In the genomic region with DNA sequence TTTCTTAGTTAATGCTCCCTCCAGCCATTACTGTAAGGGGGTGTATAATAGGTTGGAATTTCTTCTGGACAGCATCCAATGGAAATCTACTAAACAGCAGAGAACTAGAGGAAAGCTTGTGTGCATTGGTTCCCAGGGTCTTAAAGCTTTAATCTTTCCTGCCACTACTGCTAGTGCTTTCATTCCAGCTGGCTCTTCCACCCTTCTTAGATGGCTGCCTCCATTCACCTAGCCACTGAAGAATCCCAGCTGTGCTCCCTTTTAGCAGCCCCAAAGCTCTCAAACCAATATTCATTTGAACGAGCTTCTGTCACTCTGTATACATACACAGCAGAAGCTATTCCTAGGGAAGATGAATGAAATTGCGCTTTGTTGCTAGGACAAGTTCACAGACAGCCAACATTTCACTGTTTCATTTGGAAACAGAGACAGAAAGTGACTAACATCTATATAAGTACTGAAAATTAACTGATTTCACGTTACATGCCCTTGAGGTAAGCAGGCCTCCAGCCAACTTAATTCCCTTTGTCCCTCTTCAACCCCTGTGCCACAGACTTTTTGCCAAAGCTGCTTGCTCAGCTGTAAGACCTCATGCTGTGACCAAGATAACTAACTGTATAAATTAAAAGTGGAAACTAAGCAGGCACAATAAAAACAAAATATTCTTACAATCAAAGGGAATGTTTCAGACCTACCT, we compare ENCODE assay signal across 21 mouse cellular contexts.
DNase-seq lines count a peak whose midpoint lies in the region; ATAC-seq and TF ChIP-seq lines count a peak whose summit lies in the region.
"Had no signal": no experiment of that assay in that cellular context is flagged by ENCODE, and none has a peak within 500 bp of the region (broad histone marks: within the 10 kb centered on the region; RNA-seq: fewer than 3 reads in every experiment).

No protein-coding gene starts in this region.

- no peak overlapping the region for H3K9ac ChIP-seq in hindbrain, embryonic 15.5 days
- no peak overlapping the region for H3K9ac ChIP-seq in hindbrain, embryonic 12.5 days
- no peak overlapping the region for H3K9ac ChIP-seq in forebrain, embryonic 14.5 days (ENCODE audit: low read length)
- no peak overlapping the region for H3K9ac ChIP-seq in midbrain, embryonic 14.5 days (replicated peaks; ENCODE audit: low read length)

- no peaks in the 10 kb centered on the region for H3K4me1 ChIP-seq in hindbrain, embryonic 15.5 days (replicated peaks)
- no peaks in the 10 kb centered on the region for H3K4me1 ChIP-seq in hindbrain, embryonic 12.5 days
- H3K4me1 ChIP-seq in forebrain, embryonic 14.5 days (ENCODE audit: control insufficient read depth, insufficient read depth, low read length): no peaks in the 10 kb centered on the region
- H3K4me1 ChIP-seq in midbrain, embryonic 14.5 days (ENCODE audit: control insufficient read depth, insufficient read depth, low read length): no peaks in the 10 kb centered on the region

- no peaks in the 10 kb centered on the region for H3K27me3 ChIP-seq in hindbrain, embryonic 15.5 days
- no peaks in the 10 kb centered on the region for H3K27me3 ChIP-seq in hindbrain, embryonic 12.5 days
- no peaks in the 10 kb centered on the region for H3K27me3 ChIP-seq in forebrain, embryonic 14.5 days (replicated peaks; ENCODE audit: control insufficient read depth, insufficient read depth, low read length)
- H3K27me3 ChIP-seq in midbrain, embryonic 14.5 days (ENCODE audit: control insufficient read depth, insufficient read depth, low read length): no peaks in the 10 kb centered on the region
- H3K27me3 ChIP-seq: Patski had no signal

- peak; percentile 59; the same call in 1 of the 2 replicates for ATAC-seq in hindbrain, embryonic 15.5 days (ENCODE audit: low FRiP score, low read depth)
- no peak for ATAC-seq in hindbrain, embryonic 12.5 days (ENCODE audit: low FRiP score)
- peak; percentile 90 for ATAC-seq in forebrain, embryonic 14.5 days
- peak; percentile 58; the same call in 1 of the 2 replicates for ATAC-seq in midbrain, embryonic 14.5 days (ENCODE audit: low FRiP score, low TSS enrichment)
- ATAC-seq: activated CD4-positive, CD25-positive, alpha-beta regulatory T cell, adult 4 months; Patski had no signal

- TF ChIP-seq CTCF in brain, embryonic 14.5 days (IDR thresholded peaks at IDR 0.05; ENCODE audit: borderline replicate concordance, extremely low read depth, insufficient read depth, insufficient read length): no peak

- no peaks in the 10 kb centered on the region for H3K36me3 ChIP-seq in hindbrain, embryonic 15.5 days
- no peaks in the 10 kb centered on the region for H3K36me3 ChIP-seq in hindbrain, embryonic 12.5 days
- H3K36me3 ChIP-seq in forebrain, embryonic 14.5 days (ENCODE audit: control insufficient read depth, insufficient read depth, low read length): no peaks in the 10 kb centered on the region
- H3K36me3 ChIP-seq in midbrain, embryonic 14.5 days (ENCODE audit: control insufficient read depth, insufficient read depth, low read length): no peaks in the 10 kb centered on the region

- H3K4me3 ChIP-seq in hindbrain, embryonic 15.5 days: no peak overlapping the region
- H3K4me3 ChIP-seq in hindbrain, embryonic 12.5 days: no peak overlapping the region
- H3K4me3 ChIP-seq in forebrain, embryonic 14.5 days (ENCODE audit: low read depth, low read length): no peak overlapping the region
- H3K4me3 ChIP-seq in midbrain, embryonic 14.5 days (replicated peaks; ENCODE audit: low read depth, low read length): no peak overlapping the region

- no peak overlapping the region for H3K4me2 ChIP-seq in hindbrain, embryonic 15.5 days
- H3K4me2 ChIP-seq in hindbrain, embryonic 12.5 days (replicated peaks): no peak overlapping the region
- no peak overlapping the region for H3K4me2 ChIP-seq in forebrain, embryonic 14.5 days (ENCODE audit: low read length)
- H3K4me2 ChIP-seq in midbrain, embryonic 14.5 days (ENCODE audit: low read length): no peak overlapping the region
- H3K4me2 ChIP-seq: liver, embryonic 11.5 days had no signal

- 38% methylated on average over 3 of the region's 3 CpGs for WGBS in hindbrain, embryonic 15.5 days
- WGBS in hindbrain, embryonic 12.5 days: 65% methylated on average over 3 of the region's 3 CpGs
- WGBS in forebrain, embryonic 14.5 days: 34% methylated on average over 3 of the region's 3 CpGs
- 42% methylated on average over 3 of the region's 3 CpGs for WGBS in midbrain, embryonic 14.5 days

- H3K27ac ChIP-seq in hindbrain, embryonic 15.5 days (replicated peaks): no peak overlapping the region
- no peak overlapping the region for H3K27ac ChIP-seq in hindbrain, embryonic 12.5 days
- no peak overlapping the region for H3K27ac ChIP-seq in forebrain, embryonic 14.5 days (ENCODE audit: low read depth, low read length)
- H3K27ac ChIP-seq in midbrain, embryonic 14.5 days (replicated peaks; ENCODE audit: low read depth, low read length): no peak overlapping the region

- TF ChIP-seq POLR2A in brain, embryonic 14.5 days (IDR thresholded peaks at IDR 0.05; ENCODE audit: borderline replicate concordance, extremely low read depth, insufficient read depth, insufficient read length, poor library complexity, severe bottlenecking): no peak

- peak; percentile 89 for DNase-seq in brain, embryonic 14.5 days (ENCODE audit: low read depth)
- peak; percentile 78 for DNase-seq in forebrain, embryonic 14.5 days (ENCODE audit: low spot score)
- peak; percentile 36 for DNase-seq in midbrain, embryonic 14.5 days
- no peak for DNase-seq in liver
- DNase-seq in adipocyte (ENCODE audit: low spot score): no peak
- no peak for DNase-seq in spleen, postnatal 10 days (ENCODE audit: low spot score in 2 of 2)
- DNase-seq: adrenal gland, postnatal 36 days; cerebellum, adult 8-10 months; gastrocnemius, postnatal 10 days; heart, adult 18-20 months; heart, postnatal 4 days; kidney, adult 2 months; kidney, postnatal 36 days; layer of hippocampus, adult 9-11 months; lung, adult 2 months; retina, postnatal 1 day had no signal

- H3K9me3 ChIP-seq in hindbrain, embryonic 15.5 days: no peaks in the 10 kb centered on the region
- H3K9me3 ChIP-seq in hindbrain, embryonic 12.5 days (replicated peaks): no peaks in the 10 kb centered on the region
- no peaks in the 10 kb centered on the region for H3K9me3 ChIP-seq in forebrain, embryonic 14.5 days (replicated peaks; ENCODE audit: control insufficient read depth, low read length)
- no peaks in the 10 kb centered on the region for H3K9me3 ChIP-seq in midbrain, embryonic 14.5 days (ENCODE audit: control insufficient read depth, low read length)

Comparison
In these comparisons a context has a peak if more than half of its experiments do, and no peak if none do; other contexts are left out.
1. DNase-seq: peak in brain, embryonic 14.5 days (single experiment), forebrain, embryonic 14.5 days (single experiment) and midbrain, embryonic 14.5 days (single experiment); none in liver (single experiment), adipocyte (single experiment) and spleen, postnatal 10 days (0 of 2).